Mouse (Mus musculus): ENCODE measurements around the gene Rpgr. TPM values are rescaled to one million over a fixed set of nuclear protein-coding genes. Genes with fewer than 3 reads are reported as not detected.
A peak's percentile ranks its signal among the peaks of the same experiment; 100 is the strongest.

Gene Rpgr
- polyA plus RNA-seq, 1 experiment: 11.2 TPM

GRCm38 (mm10) chrX:10233051-10233450 lies 16.3 kb upstream of the Rpgr start:
- Histone ChIP-seq H3K4me3 (replicated peaks; ENCODE audit: insufficient read depth, low read depth, low read length) (no peak overlapping the region), H3K27me3 (ENCODE audit: control insufficient read depth, insufficient read depth, low read length) (no peaks in the 10 kb centered on the region), H3K27ac (ENCODE audit: insufficient read depth, low read length) (no peak overlapping the region), H3K4me1 (ENCODE audit: control insufficient read depth, insufficient read depth, low read length) (no peaks in the 10 kb centered on the region)
- 38% methylated on average over 2 of the region's 2 CpGs for WGBS
- peak; percentile 6 to 31 for DNase-seq
- no peak for TF ChIP-seq POLR2A (IDR thresholded peaks at IDR 0.05; ENCODE audit: borderline replicate concordance, insufficient read depth, low read length)
- no peak; the same call in 1 of the 2 replicates for TF ChIP-seq CTCF (IDR thresholded peaks at IDR 0.05; ENCODE audit: borderline replicate concordance, insufficient read depth, low read depth, low read length)

- 19% methylated on average over 6 of the region's 6 CpGs for WGBS
- TF ChIP-seq POLR2A (IDR thresholded peaks at IDR 0.05; ENCODE audit: borderline replicate concordance, insufficient read depth, low read length) (no peak), CTCF (IDR thresholded peaks at IDR 0.05; ENCODE audit: borderline replicate concordance, insufficient read depth, low read depth, low read length) (no peak)
- peak; percentile 20 to 73 for DNase-seq
Observed at GRCm38 (mm10) chrX:10219281-10219680, 2.6 kb upstream of the Rpgr start.

GRCm38 (mm10) chrX:10215972-10216371 lies 748 bp downstream of the Rpgr start:
- Histone ChIP-seq H3K27me3 (ENCODE audit: control insufficient read depth, insufficient read depth, low read length) (no peaks in the 10 kb centered on the region), H3K27ac (ENCODE audit: insufficient read depth, low read length) (peak overlapping the region; percentile 76), H3K4me3 (replicated peaks; ENCODE audit: insufficient read depth, low read depth, low read length) (peak overlapping the region; percentile 98), H3K4me1 (ENCODE audit: control insufficient read depth, insufficient read depth, low read length) (no peaks in the 10 kb centered on the region)
- TF ChIP-seq CTCF (IDR thresholded peaks at IDR 0.05; ENCODE audit: borderline replicate concordance, insufficient read depth, low read depth, low read length) (no peak), POLR2A (IDR thresholded peaks at IDR 0.05; ENCODE audit: borderline replicate concordance, insufficient read depth, low read length) (no peak)
- 6% methylated on average over 16 of the region's 16 CpGs for WGBS
- DNase-seq: peak in 1 of 2 experiments; percentile 67

More at GRCm38 (mm10) chrX:10219281-10219680, 2.6 kb upstream of the Rpgr start:
- H3K4me1 ChIP-seq (ENCODE audit: control insufficient read depth, insufficient read depth, low read length): no peaks in the 10 kb centered on the region
- H3K27ac ChIP-seq (ENCODE audit: insufficient read depth, low read length): peak overlapping the region; percentile 53; the same call in 1 of the 2 replicates
- H3K27me3 ChIP-seq (ENCODE audit: control insufficient read depth, insufficient read depth, low read length): no peaks in the 10 kb centered on the region
- no peak overlapping the region for H3K4me3 ChIP-seq (replicated peaks; ENCODE audit: insufficient read depth, low read depth, low read length)

- Histone ChIP-seq H3K4me3 (replicated peaks; ENCODE audit: insufficient read depth, low read depth, low read length) (no peak overlapping the region), H3K27ac (ENCODE audit: insufficient read depth, low read length) (no peak overlapping the region), H3K4me1 (ENCODE audit: control insufficient read depth, insufficient read depth, low read length) (no peaks in the 10 kb centered on the region), H3K27me3 (ENCODE audit: control insufficient read depth, insufficient read depth, low read length) (no peaks in the 10 kb centered on the region)
- 84% methylated on average over 5 of the region's 5 CpGs for WGBS
- no peak for DNase-seq
- TF ChIP-seq POLR2A (IDR thresholded peaks at IDR 0.05; ENCODE audit: borderline replicate concordance, insufficient read depth, low read length) (no peak), CTCF (IDR thresholded peaks at IDR 0.05; ENCODE audit: borderline replicate concordance, insufficient read depth, low read depth, low read length) (no peak)
Observed at GRCm38 (mm10) chrX:10205937-10206336, 10.8 kb downstream of the Rpgr start.

- Histone ChIP-seq H3K4me3 (replicated peaks; ENCODE audit: insufficient read depth, low read depth, low read length) (no peak overlapping the region), H3K4me1 (ENCODE audit: control insufficient read depth, insufficient read depth, low read length) (no peaks in the 10 kb centered on the region), H3K27ac (ENCODE audit: insufficient read depth, low read length) (no peak overlapping the region), H3K27me3 (ENCODE audit: control insufficient read depth, insufficient read depth, low read length) (no peaks in the 10 kb centered on the region)
- no peak for TF ChIP-seq POLR2A (IDR thresholded peaks at IDR 0.05; ENCODE audit: borderline replicate concordance, insufficient read depth, low read length)
- TF ChIP-seq CTCF (IDR thresholded peaks at IDR 0.05; ENCODE audit: borderline replicate concordance, insufficient read depth, low read depth, low read length): no peak
- peak in 1 of 2 experiments; percentile 12 for DNase-seq
- WGBS: 25% methylated on average over 2 of the region's 2 CpGs
Observed at GRCm38 (mm10) chrX:10201289-10201688, 15.4 kb downstream of the Rpgr start.

- no peaks in the 10 kb centered on the region for H3K4me1 ChIP-seq (ENCODE audit: control insufficient read depth, insufficient read depth, low read length)
- H3K27me3 ChIP-seq (ENCODE audit: control insufficient read depth, insufficient read depth, low read length): no peaks in the 10 kb centered on the region
- TF ChIP-seq POLR2A (IDR thresholded peaks at IDR 0.05; ENCODE audit: borderline replicate concordance, insufficient read depth, low read length): no peak
- no peak for TF ChIP-seq CTCF (IDR thresholded peaks at IDR 0.05; ENCODE audit: borderline replicate concordance, insufficient read depth, low read depth, low read length)
- H3K4me3 ChIP-seq (replicated peaks; ENCODE audit: insufficient read depth, low read depth, low read length): no peak overlapping the region
- no peak for DNase-seq
- WGBS: 54% methylated on average over 3 of the region's 3 CpGs
- H3K27ac ChIP-seq (ENCODE audit: insufficient read depth, low read length): no peak overlapping the region
Observed at GRCm38 (mm10) chrX:10152390-10152789, 64.3 kb downstream of the Rpgr start.

- 6% methylated on average over 19 of the region's 19 CpGs for WGBS
- H3K4me3 ChIP-seq (replicated peaks; ENCODE audit: insufficient read depth, low read depth, low read length): no peak within 1 kb of the TSS
- DNase-seq: peak in 1 of 2 experiments; percentile 13
- no peaks in the 10 kb centered on the region for H3K4me1 ChIP-seq (ENCODE audit: control insufficient read depth, insufficient read depth, low read length)
- TF ChIP-seq POLR2A (IDR thresholded peaks at IDR 0.05; ENCODE audit: borderline replicate concordance, insufficient read depth, low read length) (no peak), CTCF (IDR thresholded peaks at IDR 0.05; ENCODE audit: borderline replicate concordance, insufficient read depth, low read depth, low read length) (no peak)
- H3K27me3 ChIP-seq (ENCODE audit: control insufficient read depth, insufficient read depth, low read length): no peaks in the 10 kb centered on the region; the same call in 1 of the 2 replicates
- H3K27ac ChIP-seq (ENCODE audit: insufficient read depth, low read length): no peak within 1 kb of the TSS
Observed at GRCm38 (mm10) chrX:10117065-10117719, 99.5 kb downstream of the Rpgr start, which contains the start of gene Srpx. Srpx (minus strand) TSS chrX:10117709.

- Histone ChIP-seq H3K27me3 (ENCODE audit: control insufficient read depth, insufficient read depth, low read length) (no peaks in the 10 kb centered on the region; the same call in 1 of the 2 replicates), H3K4me1 (ENCODE audit: control insufficient read depth, insufficient read depth, low read length) (no peaks in the 10 kb centered on the region), H3K27ac (ENCODE audit: insufficient read depth, low read length) (no peak overlapping the region), H3K4me3 (replicated peaks; ENCODE audit: insufficient read depth, low read depth, low read length) (no peak overlapping the region)
- TF ChIP-seq CTCF (IDR thresholded peaks at IDR 0.05; ENCODE audit: borderline replicate concordance, insufficient read depth, low read depth, low read length) (no peak), POLR2A (IDR thresholded peaks at IDR 0.05; ENCODE audit: borderline replicate concordance, insufficient read depth, low read length) (no peak)
- DNase-seq: no peak
- 44% methylated on average over 3 of the region's 3 CpGs for WGBS
Observed at GRCm38 (mm10) chrX:10115780-10116179, 100.9 kb downstream of the Rpgr start.
